Mouse (Mus musculus): ENCODE measurements around the gene Anxa11. TPM values are rescaled to one million over a fixed set of nuclear protein-coding genes. Genes with fewer than 3 reads are reported as not detected.

Gene Anxa11
- total RNA-seq, 2 experiments from 2014 or later, result 76.4 to 83.4 TPM

Small RNA genes within 50 kb of the gene (microRNA-seq; reads per million reads assigned to microRNA genes)
- gene Gm23701, result 0 reads per million in 2 experiments

Other genes starting within 250 kb of the Anxa11 start
- 100 to 1,000 TPM; 248 to 271 TPM for gene Ppif, start 148.0 kb upstream of the Anxa11 start, total RNA-seq (2021)
- gene Zcchc24, start 73.1 kb upstream of the Anxa11 start, total RNA-seq (2021), result 10 to 100 TPM; 51.8 to 60.1 TPM
- gene Plac9a, start 60.9 kb downstream of the Anxa11 start, total RNA-seq (2021), result 1 to 10 TPM; 4.0 to 6.3 TPM
- 1 to 10 TPM; 2.4 to 3.0 TPM for gene Tmem254a, start 85.5 kb downstream of the Anxa11 start, total RNA-seq (2021)
- not detected for gene Cphx1, start 96.1 kb downstream of the Anxa11 start, total RNA-seq (2021)
- gene Duxbl1, start 136.4 kb downstream of the Anxa11 start, total RNA-seq (2021), result under 1 TPM; 0.17 to 0.62 TPM
- 10 to 100 TPM; 32.2 to 33.7 TPM for gene Gm9780, start 200.6 kb downstream of the Anxa11 start, total RNA-seq (2021)
- gene Tmem254c, start 225.2 kb downstream of the Anxa11 start, total RNA-seq (2021), result 10 to 100 TPM; 15.1 to 21.9 TPM
- not detected for gene Cphx2, start 239.4 kb downstream of the Anxa11 start, total RNA-seq (2021)
- not detected for gene Cphx3, start 240.1 kb downstream of the Anxa11 start, total RNA-seq (2021)

All from heart, postnatal 10 days (tissue).